27 mouse cellular contexts compared by ENCODE assay signal in genomic region chr10:14574255-14574654, GRCm38 (mm10). TPM values are rescaled to one million over a fixed set of nuclear protein-coding genes. Genes with fewer than 3 reads are reported as not detected.
DNase-seq lines count a peak whose midpoint lies in the region; ATAC-seq and TF ChIP-seq lines count a peak whose summit lies in the region.
"Had no signal": no experiment of that assay in that cellular context is flagged by ENCODE, and none has a peak within 500 bp of the region (broad histone marks: within the 10 kb centered on the region; RNA-seq: fewer than 3 reads in every experiment).

No protein-coding gene starts in this region.

- H3K4me3 ChIP-seq in lung, embryonic 14.5 days (ENCODE audit: low read depth, low read length) = no peak overlapping the region
- no peak overlapping the region for H3K4me3 ChIP-seq in embryonic facial prominence, embryonic 13.5 days
- no peak overlapping the region for H3K4me3 ChIP-seq in stomach, embryonic 15.5 days (replicated peaks)
- no peak overlapping the region for H3K4me3 ChIP-seq in forebrain, embryonic 12.5 days (replicated peaks)
- H3K4me3 ChIP-seq: forebrain, embryonic 13.5 days; gastrocnemius, adult 2 months; heart, embryonic 10.5 days; midbrain, embryonic 12.5 days had no signal

- H3K4me2 ChIP-seq in lung, embryonic 14.5 days = no peak overlapping the region
- no peak overlapping the region for H3K4me2 ChIP-seq in embryonic facial prominence, embryonic 13.5 days
- no peak overlapping the region for H3K4me2 ChIP-seq in stomach, embryonic 15.5 days
- H3K4me2 ChIP-seq in forebrain, embryonic 12.5 days = no peak overlapping the region
- H3K4me2 ChIP-seq: forebrain, embryonic 13.5 days; hindbrain, embryonic 14.5 days; midbrain, embryonic 12.5 days had no signal

- H3K4me1 ChIP-seq in lung, embryonic 14.5 days (ENCODE audit: insufficient read depth) = no peaks in the 10 kb centered on the region
- peaks cover 18% of the 10 kb centered on the region for H3K4me1 ChIP-seq in embryonic facial prominence, embryonic 13.5 days
- no peaks in the 10 kb centered on the region for H3K4me1 ChIP-seq in stomach, embryonic 15.5 days
- no peaks in the 10 kb centered on the region for H3K4me1 ChIP-seq in forebrain, embryonic 12.5 days
- H3K4me1 ChIP-seq: forebrain, embryonic 13.5 days; heart, embryonic 10.5 days had no signal

- ATAC-seq in lung, embryonic 14.5 days (ENCODE audit: insufficient read depth) = peak; percentile 75; the same call in 1 of the 2 replicates
- no peak for ATAC-seq in embryonic facial prominence, embryonic 13.5 days (ENCODE audit: insufficient number of reproducible peaks, insufficient read depth, low FRiP score, low TSS enrichment, low read depth)
- ATAC-seq in stomach, embryonic 15.5 days (ENCODE audit: insufficient read depth, low FRiP score, low read depth) = peak; percentile 78; the same call in 1 of the 2 replicates
- ATAC-seq in forebrain, embryonic 12.5 days (ENCODE audit: low FRiP score) = no peak
- ATAC-seq: activated CD4-positive, CD25-positive, alpha-beta regulatory T cell, adult 4 months; forebrain, embryonic 13.5 days; inflammation-experienced regulatory T-cells, adult 6 months had no signal

- WGBS in lung, embryonic 14.5 days = 52% methylated on average over 4 of the region's 4 CpGs
- WGBS in embryonic facial prominence, embryonic 13.5 days = 49% methylated on average over 4 of the region's 4 CpGs
- WGBS in stomach, embryonic 15.5 days = 72% methylated on average over 4 of the region's 4 CpGs
- WGBS in forebrain, embryonic 12.5 days = 86% methylated on average over 4 of the region's 4 CpGs

- no peaks in the 10 kb centered on the region for H3K9me3 ChIP-seq in lung, embryonic 14.5 days (ENCODE audit: low read depth, low read length)
- no peaks in the 10 kb centered on the region for H3K9me3 ChIP-seq in embryonic facial prominence, embryonic 13.5 days
- no peaks in the 10 kb centered on the region for H3K9me3 ChIP-seq in stomach, embryonic 15.5 days
- H3K9me3 ChIP-seq in forebrain, embryonic 12.5 days = no peaks in the 10 kb centered on the region
- H3K9me3 ChIP-seq: forebrain, embryonic 13.5 days; G1E; heart, embryonic 10.5 days; midbrain, embryonic 12.5 days had no signal

- peak overlapping the region; percentile 54 for H3K27ac ChIP-seq in lung, embryonic 14.5 days (ENCODE audit: low read depth)
- H3K27ac ChIP-seq in embryonic facial prominence, embryonic 13.5 days = peak overlapping the region; percentile 55
- peak overlapping the region; percentile 48; the same call in 1 of the 2 replicates for H3K27ac ChIP-seq in stomach, embryonic 15.5 days
- H3K27ac ChIP-seq in forebrain, embryonic 12.5 days = no peak overlapping the region
- H3K27ac ChIP-seq: forebrain, embryonic 13.5 days; gastrocnemius, adult 2 months; heart, embryonic 10.5 days; hindbrain, embryonic 14.5 days; midbrain, embryonic 12.5 days had no signal

- no peaks in the 10 kb centered on the region for H3K27me3 ChIP-seq in lung, embryonic 14.5 days (ENCODE audit: insufficient read depth, low read length)
- H3K27me3 ChIP-seq in embryonic facial prominence, embryonic 13.5 days = no peaks in the 10 kb centered on the region
- H3K27me3 ChIP-seq in stomach, embryonic 15.5 days (replicated peaks) = no peaks in the 10 kb centered on the region
- H3K27me3 ChIP-seq in forebrain, embryonic 12.5 days = no peaks in the 10 kb centered on the region
- H3K27me3 ChIP-seq: CH12.LX; forebrain, embryonic 13.5 days; midbrain, embryonic 12.5 days had no signal

- no peak overlapping the region for H3K9ac ChIP-seq in lung, embryonic 14.5 days
- H3K9ac ChIP-seq in embryonic facial prominence, embryonic 13.5 days = no peak overlapping the region
- H3K9ac ChIP-seq in stomach, embryonic 15.5 days = no peak overlapping the region
- H3K9ac ChIP-seq in forebrain, embryonic 12.5 days = no peak overlapping the region
- H3K9ac ChIP-seq: forebrain, embryonic 13.5 days; hindbrain, embryonic 14.5 days; midbrain, embryonic 12.5 days had no signal

- no peak for TF ChIP-seq CTCF in lung, embryonic 14.5 days (IDR thresholded peaks at IDR 0.05; ENCODE audit: low read depth)

- no peaks in the 10 kb centered on the region for H3K36me3 ChIP-seq in lung, embryonic 14.5 days (ENCODE audit: insufficient read depth)
- no peaks in the 10 kb centered on the region for H3K36me3 ChIP-seq in embryonic facial prominence, embryonic 13.5 days
- H3K36me3 ChIP-seq in stomach, embryonic 15.5 days = no peaks in the 10 kb centered on the region
- no peaks in the 10 kb centered on the region for H3K36me3 ChIP-seq in forebrain, embryonic 12.5 days (replicated peaks)
- H3K36me3 ChIP-seq: G1E; heart, embryonic 10.5 days; midbrain, embryonic 12.5 days had no signal

- DNase-seq in lung, embryonic 14.5 days = peak; percentile 47
- no peak for DNase-seq in lung, postnatal 14 days
- DNase-seq in NIH3T3 (ENCODE audit: low read depth) = peak; percentile 10
- no peak for DNase-seq in thymus, postnatal 10 days (ENCODE audit: low spot score in 2 of 2)
- no peak for DNase-seq in left cerebral cortex, adult 9 months (ENCODE audit: low spot score in 2 of 2)
- DNase-seq: adrenal gland, adult 8-10 months; B cell, adult 2 months; cerebellum, adult 18-20 months; cerebellum, postnatal 14 days; embryo, embryonic 11 days; gastrocnemius, adult 2 months; heart, postnatal 4 days; kidney, adult 9 months; kidney, postnatal 36 days; liver; thymus, postnatal 14 days had no signal

RNA-seq across cellular contexts. Expression of gene Adgrg6, which starts 28.8 kb away (rescaled TPM):
- 22.9 and 26.2 TPM in 2 replicates for polyA plus RNA-seq in lung, embryonic 14.5 days (2014; fragmentation: Nextera tagmentation; extraction: Ambion mirVana)
- 5.0 and 6.2 TPM in 2 replicates for polyA plus RNA-seq in embryonic facial prominence, embryonic 13.5 days (2015; fragmentation: Nextera tagmentation; extraction: Ambion mirVana)
- 5.0 and 5.2 TPM in 2 replicates for polyA plus RNA-seq in stomach, embryonic 15.5 days (2015; fragmentation: Nextera tagmentation; extraction: Ambion mirVana)
- 1.7 and 2.8 TPM in 2 replicates for polyA plus RNA-seq in forebrain, embryonic 12.5 days (2016; fragmentation: Nextera tagmentation; extraction: Ambion mirVana)
- polyA plus RNA-seq: activated CD4-positive, CD25-positive, alpha-beta regulatory T cell, adult 4 months; G1E had no signal

Comparison
In these comparisons a context has a peak if more than half of its experiments do, and no peak if none do; other contexts are left out.
1. DNase-seq: peak in lung, embryonic 14.5 days (single experiment) and NIH3T3 (single experiment); none in lung, postnatal 14 days (single experiment), thymus, postnatal 10 days (0 of 2) and left cerebral cortex, adult 9 months (0 of 2).
2. ATAC-seq: peak in lung, embryonic 14.5 days (single experiment) and stomach, embryonic 15.5 days (single experiment); none in embryonic facial prominence, embryonic 13.5 days (single experiment) and forebrain, embryonic 12.5 days (single experiment).